Mouse (Mus musculus) small intestine, adult 2 months (tissue): Measurements from ENCODE around the gene Atf7.

Experiments used
- CTCF ChIP-seq: fragments of 200-500 bp; IDR thresholded peaks from 2 replicates; pipeline ENCODE4 v1.5.1; 2012; ENCODE audit warnings: low read depth, mild to moderate bottlenecking, control low read depth, inconsistent platforms, low read length, moderate library complexity, mixed read lengths; ENCODE audit not compliant: insufficient replicate concordance, insufficient read length; ENCODE audit errors: extremely low read depth
- POLR2A ChIP-seq: fragments of 200-500 bp; IDR thresholded peaks from 2 replicates; pipeline ENCODE4 v1.6.1; 2012; ENCODE audit warnings: low read depth, mild to moderate bottlenecking, control low read depth, inconsistent platforms, low read length, moderate library complexity

DNA sequence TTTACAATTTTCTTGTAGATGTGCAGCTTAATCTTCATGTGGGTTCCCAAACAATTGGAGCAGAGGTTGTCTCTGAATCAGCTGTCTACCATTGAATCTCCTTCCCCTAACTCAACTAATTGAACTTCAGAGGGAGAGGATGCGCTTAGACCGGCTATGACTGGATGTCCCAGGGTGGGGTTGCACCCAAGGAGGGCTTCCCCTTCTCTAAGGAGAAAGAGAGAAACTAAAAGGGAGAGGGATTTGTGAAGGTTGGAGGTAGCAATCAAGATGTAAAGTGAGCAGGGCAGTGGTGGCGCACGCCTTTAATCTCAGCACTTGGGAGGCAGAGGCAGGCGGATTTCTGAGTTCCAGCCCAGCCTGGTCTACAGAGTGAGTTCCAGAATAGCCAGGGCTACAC is 5.8 kb downstream of the Atf7 start:
- no peak for TF ChIP-seq CTCF
- no peak for TF ChIP-seq POLR2A
